Mouse (Mus musculus): ENCODE results near the gene Dlat. TPM values are rescaled to one million over a fixed set of nuclear protein-coding genes. Genes with fewer than 3 reads are reported as not detected.

The Dlat gene
- total RNA-seq, 2 experiments from 2014 or later: 278 to 283 TPM

DNA sequence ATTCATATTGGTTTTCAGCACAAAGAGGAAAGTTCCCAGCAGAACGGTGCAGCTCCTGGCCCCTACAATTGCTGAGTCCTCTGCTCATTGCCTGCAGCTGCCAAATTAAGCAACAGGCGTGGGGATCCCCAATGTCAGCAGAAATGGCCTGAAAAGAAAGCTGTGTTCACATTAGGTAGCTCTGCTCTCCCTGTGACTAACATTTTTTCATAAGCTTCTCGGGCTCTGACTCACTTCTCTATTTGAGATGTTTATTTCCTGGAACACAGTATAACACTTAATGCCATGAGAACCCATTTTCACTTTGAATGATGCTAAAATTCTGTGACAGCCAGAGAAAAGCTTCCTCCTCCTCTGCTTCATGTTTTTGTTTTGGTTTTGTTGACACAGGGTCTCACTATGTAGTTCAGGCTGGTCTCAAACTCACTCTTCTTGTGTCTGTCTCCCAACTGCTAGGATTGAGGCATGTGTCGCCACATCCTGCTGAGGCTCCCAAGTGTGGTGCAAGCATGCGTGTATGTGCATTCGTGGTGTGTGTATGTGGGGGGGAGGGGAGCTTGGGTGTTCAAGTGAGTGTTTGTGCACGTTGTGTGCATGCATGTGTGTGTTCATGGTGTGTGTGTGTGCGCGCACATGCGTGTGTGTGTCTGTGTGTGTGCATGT is 68.6 kb downstream of the Dlat start:
- DNase-seq: no peak

DNA sequence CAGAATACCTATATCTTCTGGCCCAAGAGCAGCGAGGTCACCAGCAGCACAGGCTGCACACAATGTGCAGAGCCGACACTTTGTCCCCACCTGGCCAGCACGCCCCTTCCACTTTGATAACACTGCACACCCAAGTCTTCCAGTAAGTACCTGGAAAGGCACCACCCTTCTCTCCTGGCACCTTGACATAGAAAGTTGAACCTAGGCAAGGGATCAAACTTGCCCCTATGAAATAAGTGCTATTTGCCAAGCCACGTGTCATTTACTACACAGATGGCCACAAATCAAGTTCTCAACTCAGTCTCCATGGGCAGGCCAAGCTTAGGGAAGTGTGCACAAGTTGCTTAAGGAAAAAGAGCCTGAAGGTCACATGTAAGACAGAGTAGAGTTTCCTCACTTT is 72.6 kb downstream of the Dlat start:
- DNase-seq: no peak

DNA sequence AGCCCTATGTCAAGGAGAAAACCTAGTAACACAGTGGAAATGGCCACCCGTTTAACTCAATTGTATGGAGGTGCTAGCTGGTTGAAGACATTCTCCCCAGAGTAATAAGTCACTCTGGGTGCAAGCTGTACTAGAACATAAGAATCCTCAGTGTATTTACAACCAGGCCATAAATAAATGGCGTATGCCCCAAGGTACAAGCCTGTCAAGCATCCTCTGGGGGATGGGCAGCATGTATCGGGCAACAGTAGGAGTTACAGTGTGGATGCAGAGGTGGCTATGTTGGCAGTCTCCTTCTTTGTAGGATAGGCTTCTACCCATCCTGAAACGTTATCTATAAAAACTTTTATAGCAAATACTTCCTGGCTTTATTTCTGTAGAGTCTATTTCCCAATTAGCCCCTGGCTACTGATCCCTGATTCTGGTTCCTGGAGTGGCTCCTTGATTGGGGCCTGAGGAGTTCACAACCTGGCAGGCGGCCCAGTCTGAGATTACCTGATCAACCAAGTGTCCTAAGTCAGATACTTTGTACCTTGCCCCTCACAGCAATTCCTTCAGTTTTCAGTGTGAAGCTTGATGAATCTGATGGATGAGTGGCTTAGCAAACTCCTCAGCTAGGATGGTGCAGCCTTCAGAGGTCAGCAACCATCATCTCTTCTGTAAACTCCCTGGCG is 74.3 kb downstream of the Dlat start:
- no peak for DNase-seq

Other genes starting within 250 kb of the Dlat start
- 1 to 10 TPM in 1 of 2 experiments, under 1 TPM in 1; 0.88 to 1.3 TPM for gene Plet1, start 165.3 kb downstream of the Dlat start, total RNA-seq (2021)
- 10 to 100 TPM; 27.7 to 36.5 TPM for gene Pts, start 131.1 kb downstream of the Dlat start, total RNA-seq (2021)
- gene Il18, start 105.0 kb downstream of the Dlat start, total RNA-seq (2021): 1 to 10 TPM; 1.3 to 2.0 TPM
- gene Bco2, start 104.6 kb downstream of the Dlat start, total RNA-seq (2021): under 1 TPM; 0.12 to 0.20 TPM
- not detected for gene Tex12, start 98.5 kb downstream of the Dlat start, total RNA-seq (2021)
- gene Sdhd, start 56.0 kb downstream of the Dlat start, total RNA-seq (2021): 100 to 1,000 TPM; 664 to 695 TPM
- gene Timm8b, start 55.9 kb downstream of the Dlat start, total RNA-seq (2021): 100 to 1,000 TPM; 196 to 216 TPM
- gene Pih1d2, start 42.5 kb downstream of the Dlat start, total RNA-seq (2021): under 1 TPM; 0.59 to 0.69 TPM
- 10 to 100 TPM; 19.0 to 20.3 TPM for gene Nkapd1, start 42.3 kb downstream of the Dlat start, total RNA-seq (2021)
- 10 to 100 TPM in 1 of 2 experiments, 1 to 10 TPM in 1; 9.9 to 10.1 TPM for gene Dixdc1, start 79.7 kb upstream of the Dlat start, total RNA-seq (2021)
- 1 to 10 TPM; 5.2 to 6.3 TPM for gene 2310030G06Rik, start 86.8 kb upstream of the Dlat start, total RNA-seq (2021)
- gene Cryab, start 91.5 kb upstream of the Dlat start, total RNA-seq (2021): 1,000 to 10,000 TPM; 1,184 to 1,197 TPM
- gene Hspb2, start 92.6 kb upstream of the Dlat start, total RNA-seq (2021): 100 to 1,000 TPM; 130 to 150 TPM
- 1 to 10 TPM; 6.0 to 7.1 TPM for gene Fdxacb1, start 108.5 kb upstream of the Dlat start, total RNA-seq (2021)
- 10 to 100 TPM; 14.2 to 14.8 TPM for gene Alg9, start 115.2 kb upstream of the Dlat start, total RNA-seq (2021)
- 10 to 100 TPM; 10.3 to 11.2 TPM for gene 1110032A03Rik, start 115.7 kb upstream of the Dlat start, total RNA-seq (2021)
- gene Ppp2r1b, start 185.5 kb upstream of the Dlat start, total RNA-seq (2021): 10 to 100 TPM; 24.0 to 29.8 TPM

Data from heart, postnatal 4 days (tissue).